Mouse (Mus musculus) embryonic facial prominence, embryonic 12.5 days (tissue): ENCODE results near the gene Olfr1449. TPM values are rescaled to one million over a fixed set of nuclear protein-coding genes. Genes with fewer than 3 reads are reported as not detected.
"Not testable (repeated sequence)": the region's sequence is repeated elsewhere in the genome, so short reads cannot be mapped to it uniquely, and the experiment has no call there.

Source experiments
- ATAC-seq: fragments of 200-750 bp; cut with Nextera tagmentation; 2 replicates; pipeline ENCODE4 v1.8.0; 2017; ENCODE audit not compliant: insufficient number of reproducible peaks, insufficient read depth, low FRiP score, low TSS enrichment
- H3K27ac ChIP-seq: fragments of 300-500 bp; sonication (generic); 2 replicates; pipeline ENCODE4 v1.5.1; 2016; ENCODE audit warnings: mild to moderate bottlenecking
- H3K27me3 ChIP-seq: fragments of 300-500 bp; sonication (generic); 2 replicates; pipeline ENCODE4 v1.6.1; 2016; ENCODE audit warnings: mild to moderate bottlenecking, moderate library complexity
- H3K36me3 ChIP-seq: fragments of 300-500 bp; sonication (generic); 2 replicates; pipeline ENCODE4 v1.6.1; 2016; ENCODE audit warnings: mild to moderate bottlenecking
- H3K4me1 ChIP-seq: fragments of 300-500 bp; sonication (generic); 2 replicates; pipeline ENCODE4 v1.6.1; 2016
- H3K4me2 ChIP-seq: fragments of 300-500 bp; sonication (generic); replicated peaks from 2 replicates; pipeline ENCODE4 v1.6.1; 2016; ENCODE audit warnings: mild to moderate bottlenecking, moderate library complexity
- H3K4me3 ChIP-seq: fragments of 300-500 bp; sonication (generic); 2 replicates; pipeline ENCODE4 v1.5.1; 2016; ENCODE audit warnings: mild to moderate bottlenecking
- H3K9ac ChIP-seq: fragments of 300-500 bp; sonication (generic); 2 replicates; pipeline ENCODE4 v1.6.1; 2016; ENCODE audit warnings: mild to moderate bottlenecking, moderate library complexity
- H3K9me3 ChIP-seq: fragments of 300-500 bp; sonication (generic); 2 replicates; pipeline ENCODE4 v1.6.1; 2016; ENCODE audit warnings: mild to moderate bottlenecking, moderate library complexity
- WGBS: fragments of 180-500 bp; shearing (Covaris S2); methylation state at CpG from one replicate; pipeline ENCODE4 v1.1.7; 2016; 5-methylcytosine and 5-hydroxymethylcytosine counted together
- polyA plus RNA-seq: library from polyadenylated mRNA; unstranded; fragments of >200 nt; fragmentation: Nextera tagmentation; extraction: Ambion mirVana; gene quantifications from 2 replicates; pipeline ENCODE4 v1.2.1, GENCODE M21; 2016

Olfr1449 gene
- not detected in 2 replicates for polyA plus RNA-seq

GRCm38 (mm10) chr19:12930540-12930939 lies at the start of gene Olfr1449:
Gene Olfr1449 (plus strand): TSS chr19:12930840.
- Histone ChIP-seq H3K4me1 (no peaks in the 10 kb centered on the region), H3K27ac (no peak within 1 kb of the TSS), H3K9ac (no peak within 1 kb of the TSS), H3K36me3 (no peaks in the 10 kb centered on the region), H3K27me3 (no peaks in the 10 kb centered on the region), H3K4me3 (no peak within 1 kb of the TSS), H3K4me2 (no peak within 1 kb of the TSS), H3K9me3 (no peaks in the 10 kb centered on the region)
- ATAC-seq = no peak

DNA sequence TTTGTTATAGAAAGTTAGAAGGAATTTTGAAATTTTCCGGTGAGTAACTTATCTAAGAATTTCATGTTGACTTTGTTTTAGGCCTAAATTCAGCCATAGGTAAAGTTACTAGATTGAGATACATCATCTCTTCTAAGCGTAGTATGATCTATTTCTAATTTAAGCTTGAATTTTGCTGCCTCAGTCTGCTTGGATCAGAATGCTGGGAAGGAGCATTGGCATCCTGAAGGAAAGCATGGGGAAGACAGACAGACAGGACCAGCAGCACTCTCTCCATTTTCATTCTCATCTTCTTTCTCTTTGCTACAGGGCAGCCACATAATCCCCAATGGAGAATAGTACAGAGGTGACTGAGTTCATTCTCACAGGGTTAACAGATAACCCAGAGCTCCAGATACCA lies 47.1 kb upstream of the Olfr1449 start, which contains the start of gene Olfr1445:
Gene Olfr1445, plus strand, starts transcription at position 301 of the 400 bp plus-strand sequence.
- Histone ChIP-seq H3K9me3 (no peaks in the 10 kb centered on the region), H3K4me1 (no peaks in the 10 kb centered on the region), H3K4me2 (no peak within 1 kb of the TSS), H3K4me3 (no peak within 1 kb of the TSS), H3K27me3 (no peaks in the 10 kb centered on the region), H3K27ac (no peak within 1 kb of the TSS), H3K9ac (no peak within 1 kb of the TSS), H3K36me3 (no peaks in the 10 kb centered on the region)
- 83% methylated on average over 2 of the region's 2 CpGs for whole genome bisulfite sequencing
- no peak for ATAC-seq

DNA sequence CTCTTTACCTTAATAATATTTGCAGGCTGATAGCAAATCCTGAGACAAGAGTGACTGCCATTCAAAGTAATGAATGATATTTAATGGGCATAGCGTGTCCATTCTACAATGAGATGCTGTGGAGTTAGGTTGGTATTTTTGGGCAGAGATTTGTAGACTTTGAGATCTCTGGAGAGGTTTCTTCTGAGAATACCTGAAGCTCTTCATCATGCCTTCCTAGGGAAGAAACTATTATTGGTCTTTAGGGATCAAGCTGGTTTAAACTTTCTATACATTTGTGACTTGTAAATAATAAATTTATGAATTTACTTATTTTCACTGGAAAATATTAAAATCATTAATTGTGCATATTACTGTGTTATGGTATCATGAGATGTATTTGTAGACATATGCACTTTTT lies 37.2 kb upstream of the Olfr1449 start, which contains the start of gene Olfr1446:
Gene Olfr1446, minus strand, starts transcription at position 101 of the 400 bp plus-strand sequence.
- no peaks in the 10 kb centered on the region for H3K36me3 ChIP-seq
- H3K4me3 ChIP-seq = no peak within 1 kb of the TSS
- no peaks in the 10 kb centered on the region for H3K27me3 ChIP-seq
- H3K4me2 ChIP-seq = no peak within 1 kb of the TSS
- 81% methylated on average over 1 of the region's 1 CpGs for WGBS
- ATAC-seq = no peak
- H3K9ac ChIP-seq = no peak within 1 kb of the TSS
- no peaks in the 10 kb centered on the region for H3K9me3 ChIP-seq
- H3K4me1 ChIP-seq = no peaks in the 10 kb centered on the region
- no peak within 1 kb of the TSS for H3K27ac ChIP-seq

- H3K4me3 ChIP-seq = no peak within 1 kb of the TSS
- no peaks in the 10 kb centered on the region for H3K4me1 ChIP-seq
- WGBS = 92% methylated on average over 1 of the region's 1 CpGs
These were observed 27.0 kb upstream of the Olfr1449 start, which contains the start of gene Olfr1447 for GRCm38 (mm10) chr19:12903643-12904042. Gene Olfr1447 (minus strand): TSS chr19:12903743.

DNA sequence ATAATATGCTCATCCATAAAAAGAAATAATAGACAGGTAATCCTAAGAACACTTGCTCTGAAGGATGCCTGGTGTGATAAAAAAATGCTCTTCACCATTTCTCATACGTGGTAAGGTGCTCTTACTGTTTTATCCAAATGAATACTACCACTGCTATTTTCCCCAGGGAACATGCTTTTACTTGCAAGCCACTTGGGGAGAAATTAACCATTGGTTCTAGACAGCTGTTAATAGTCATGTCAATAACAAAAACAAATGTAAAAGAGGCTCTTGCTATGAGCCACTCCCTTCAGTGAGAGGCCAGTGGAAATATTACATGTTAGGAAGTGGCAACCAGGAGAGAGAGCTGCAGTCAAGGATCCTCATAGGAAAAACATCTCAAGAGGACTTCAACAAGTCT lies 6.3 kb upstream of the Olfr1449 start, which contains the start of gene Olfr1448:
Gene Olfr1448, minus strand, starts transcription at position 101 of the 400 bp plus-strand sequence.
- ATAC-seq = no peak
- H3K27ac ChIP-seq = no peak within 1 kb of the TSS
- H3K4me1 ChIP-seq = no peaks in the 10 kb centered on the region
- no peak within 1 kb of the TSS for H3K9ac ChIP-seq
- no peaks in the 10 kb centered on the region for H3K27me3 ChIP-seq
- no peaks in the 10 kb centered on the region for H3K36me3 ChIP-seq
- no peaks in the 10 kb centered on the region for H3K9me3 ChIP-seq
- WGBS = 69% methylated on average over 1 of the region's 1 CpGs
- no peak within 1 kb of the TSS for H3K4me3 ChIP-seq
- no peak within 1 kb of the TSS for H3K4me2 ChIP-seq

More at GRCm38 (mm10) chr19:12903643-12904042, 27.0 kb upstream of the Olfr1449 start, which contains the start of gene Olfr1447:
- no peaks in the 10 kb centered on the region for H3K9me3 ChIP-seq
- no peaks in the 10 kb centered on the region for H3K27me3 ChIP-seq
- H3K36me3 ChIP-seq = no peaks in the 10 kb centered on the region
- H3K9ac ChIP-seq = no peak within 1 kb of the TSS
- H3K4me2 ChIP-seq = no peak within 1 kb of the TSS
- no peak within 1 kb of the TSS for H3K27ac ChIP-seq
- ATAC-seq = no peak

DNA sequence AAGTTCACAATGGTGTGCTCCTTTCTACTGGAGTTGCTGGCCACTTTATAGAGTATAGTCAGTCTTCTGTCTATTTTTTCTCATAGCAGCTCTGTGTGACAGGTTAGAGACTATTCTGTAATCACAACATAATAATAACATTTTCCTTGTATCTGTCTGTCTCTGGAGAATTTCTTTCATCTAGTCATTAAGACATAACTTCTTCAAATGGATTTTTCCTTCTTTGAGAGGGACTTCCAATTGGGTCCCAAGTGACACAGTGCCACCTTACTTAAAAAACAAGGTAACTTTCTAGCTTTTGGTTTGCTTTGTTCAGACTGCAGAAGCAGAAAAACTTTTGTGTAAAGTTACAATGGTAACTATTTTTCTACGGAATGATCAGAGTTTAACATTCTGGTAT lies 19.3 kb downstream of the Olfr1449 start, which contains the start of gene Olfr1450:
Gene Olfr1450, plus strand, starts transcription at position 301 of the 400 bp plus-strand sequence.
- Histone ChIP-seq H3K36me3 (no peaks in the 10 kb centered on the region), H3K27me3 (no peaks in the 10 kb centered on the region), H3K9me3 (peaks cover 10% of the 10 kb centered on the region; the same call in 1 of the 2 replicates), H3K4me2 (no peak within 1 kb of the TSS), H3K27ac (no peak within 1 kb of the TSS), H3K4me3 (no peak within 1 kb of the TSS), H3K4me1 (no peaks in the 10 kb centered on the region), H3K9ac (no peak within 1 kb of the TSS)
- no peak for ATAC-seq
- 91% methylated on average over 1 of the region's 1 CpGs for WGBS

DNA sequence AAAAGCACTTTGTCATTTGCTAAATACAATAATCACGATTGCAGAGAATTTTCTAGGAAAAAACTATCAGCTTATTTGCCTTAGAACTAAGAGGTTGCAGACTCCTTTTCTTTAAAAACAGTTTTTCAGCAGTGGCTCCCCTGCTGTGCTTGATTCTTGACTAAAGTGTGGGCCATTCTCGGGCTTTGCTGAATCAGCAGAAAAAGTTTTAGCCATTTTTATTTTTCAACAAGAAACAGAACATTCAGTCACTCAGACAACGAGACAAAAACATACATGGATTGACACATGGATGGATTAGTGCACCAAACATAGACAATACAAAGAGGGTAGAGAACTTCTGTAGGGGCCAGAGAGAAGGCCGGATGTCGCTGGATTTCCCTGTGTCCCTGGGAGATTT lies 39.4 kb downstream of the Olfr1449 start:
- not testable (repeated sequence) for H3K4me1 ChIP-seq, H3K27me3 ChIP-seq, H3K27ac ChIP-seq, H3K4me2 ChIP-seq, H3K4me3 ChIP-seq, H3K9ac ChIP-seq, H3K36me3 ChIP-seq, ATAC-seq
- peaks cover 13% of the 10 kb centered on the region; the same call in 1 of the 2 replicates for H3K9me3 ChIP-seq
- WGBS = 82% methylated on average over 5 of the region's 5 CpGs

Other genes with a start within 250 kb of the Olfr1449 start
- gene Keg1, start 235.1 kb upstream of the Olfr1449 start, polyA plus RNA-seq = not detected in 2 replicates
- gene Cntf, start 165.2 kb upstream of the Olfr1449 start, polyA plus RNA-seq = 2.2 and 2.7 TPM in 2 replicates
- 17.0 and 18.5 TPM in 2 replicates for gene Zfp91, start 134.7 kb upstream of the Olfr1449 start, polyA plus RNA-seq
- 1.1 and 1.3 TPM in 2 replicates for gene Lpxn, start 134.6 kb upstream of the Olfr1449 start, polyA plus RNA-seq
- not detected in 2 replicates for gene Gm5244, start 84.2 kb upstream of the Olfr1449 start, polyA plus RNA-seq
- not detected in 2 replicates for gene Olfr1444, start 73.6 kb upstream of the Olfr1449 start, polyA plus RNA-seq
- gene Olfr1445, start 47.0 kb upstream of the Olfr1449 start, polyA plus RNA-seq = not detected in 2 replicates
- gene Olfr1446, start 37.3 kb upstream of the Olfr1449 start, polyA plus RNA-seq = 0.32 TPM in 1 of 2 replicates, not detected in the other
- not detected in 2 replicates for gene Olfr1447, start 27.1 kb upstream of the Olfr1449 start, polyA plus RNA-seq
- gene Olfr1448, start 6.4 kb upstream of the Olfr1449 start, polyA plus RNA-seq = not detected in 2 replicates
- not detected in 2 replicates for gene Olfr1450, start 19.4 kb downstream of the Olfr1449 start, polyA plus RNA-seq
- not detected in 2 replicates for gene Olfr1451, start 64.2 kb downstream of the Olfr1449 start, polyA plus RNA-seq
- not detected in 2 replicates for gene Olfr1453, start 97.5 kb downstream of the Olfr1449 start, polyA plus RNA-seq
- gene Olfr1454, start 129.8 kb downstream of the Olfr1449 start, polyA plus RNA-seq = not detected in 2 replicates
- gene Olfr1457, start 167.1 kb downstream of the Olfr1449 start, polyA plus RNA-seq = not detected in 2 replicates
- not detected in 2 replicates for gene Olfr1458, start 175.9 kb downstream of the Olfr1449 start, polyA plus RNA-seq
- gene Olfr1459, start 218.7 kb downstream of the Olfr1449 start, polyA plus RNA-seq = not detected in 2 replicates
- gene Olfr1461, start 232.2 kb downstream of the Olfr1449 start, polyA plus RNA-seq = not detected in 2 replicates